Mouse (Mus musculus) lung, embryonic 15.5 days (tissue): ENCODE measurements around the gene Drosha. TPM values are rescaled to one million over a fixed set of nuclear protein-coding genes. Genes with fewer than 3 reads are reported as not detected.

ENCODE experiments used
- ATAC-seq: fragments of 200-750 bp; cut with Nextera tagmentation; 2 replicates; pipeline ENCODE4 v1.8.0; 2017; ENCODE audit warnings: moderate number of reproducible peaks, borderline replicate concordance; ENCODE audit not compliant: low FRiP score, low TSS enrichment; ENCODE audit errors: extremely low read depth
- H3K27ac ChIP-seq: fragments of 300-500 bp; sonication (generic); 2 replicates; pipeline ENCODE4 v1.5.1; 2015; ENCODE audit warnings: moderate library complexity, mild to moderate bottlenecking, inconsistent platforms
- H3K27me3 ChIP-seq: fragments of 300-500 bp; sonication (generic); 2 replicates; pipeline ENCODE4 v1.6.1; 2015; ENCODE audit warnings: inconsistent platforms
- H3K36me3 ChIP-seq: fragments of 300-500 bp; sonication (generic); 2 replicates; pipeline ENCODE4 v1.6.1; 2015; ENCODE audit warnings: inconsistent platforms
- H3K4me1 ChIP-seq: fragments of 300-500 bp; sonication (generic); 2 replicates; pipeline ENCODE4 v1.6.1; 2015; ENCODE audit warnings: inconsistent platforms
- H3K4me2 ChIP-seq: fragments of 300-500 bp; sonication (generic); 2 replicates; pipeline ENCODE4 v1.6.1; 2015; ENCODE audit warnings: inconsistent platforms, mild to moderate bottlenecking, moderate library complexity
- H3K4me3 ChIP-seq: fragments of 300-500 bp; sonication (generic); 2 replicates; pipeline ENCODE4 v1.5.1; 2015; ENCODE audit warnings: mild to moderate bottlenecking, inconsistent platforms
- H3K9ac ChIP-seq: fragments of 300-500 bp; sonication (generic); 2 replicates; pipeline ENCODE4 v1.6.1; 2015; ENCODE audit warnings: inconsistent platforms
- H3K9me3 ChIP-seq: fragments of 300-500 bp; sonication (generic); 2 replicates; pipeline ENCODE4 v1.6.1; 2016; ENCODE audit warnings: inconsistent platforms
- WGBS: fragments of 180-500 bp; shearing (Covaris S2); methylation state at CpG from one replicate; pipeline ENCODE4 v1.1.7; 2015; 5-methylcytosine and 5-hydroxymethylcytosine counted together
- microRNA-seq: library from miRNA; unstranded; fragments of <30 nt; microRNA quantifications from one replicate; pipeline ENCODE4, GENCODE M21; 2016
- polyA plus RNA-seq: library from polyadenylated mRNA; unstranded; fragments of >200 nt; fragmentation: Nextera tagmentation; extraction: Ambion mirVana; gene quantifications from 2 replicates; pipeline ENCODE4 v1.2.1, GENCODE M21; 2015

The Drosha gene
- polyA plus RNA-seq, 1 experiment from 2014 or later = 29.7 TPM

- WGBS = 67% methylated on average over 5 of the region's 5 CpGs
- no peak overlapping the region for H3K27ac ChIP-seq
- H3K4me1 ChIP-seq = no peaks in the 10 kb centered on the region
- H3K4me3 ChIP-seq = no peak overlapping the region
- no peaks in the 10 kb centered on the region for H3K36me3 ChIP-seq
- no peaks in the 10 kb centered on the region for H3K27me3 ChIP-seq
- no peak for ATAC-seq
- no peak overlapping the region for H3K9ac ChIP-seq
- H3K9me3 ChIP-seq = no peaks in the 10 kb centered on the region
- no peak overlapping the region for H3K4me2 ChIP-seq
These were observed 140.6 kb downstream of the Drosha start for GRCm38 (mm10) chr15:12965209-12965608.

GRCm38 (mm10) chr15:12968815-12969214 lies 144.2 kb downstream of the Drosha start:
- Histone ChIP-seq H3K9ac (no peak overlapping the region), H3K27ac (no peak overlapping the region), H3K27me3 (no peaks in the 10 kb centered on the region), H3K9me3 (no peaks in the 10 kb centered on the region), H3K4me2 (no peak overlapping the region), H3K36me3 (no peaks in the 10 kb centered on the region), H3K4me3 (no peak overlapping the region), H3K4me1 (no peaks in the 10 kb centered on the region)
- ATAC-seq = no peak
- WGBS = 76% methylated on average over 8 of the region's 8 CpGs

- H3K4me1 ChIP-seq = no peaks in the 10 kb centered on the region
- H3K9me3 ChIP-seq = no peaks in the 10 kb centered on the region
- no peaks in the 10 kb centered on the region for H3K36me3 ChIP-seq
- H3K27me3 ChIP-seq = no peaks in the 10 kb centered on the region
- H3K9ac ChIP-seq = no peak overlapping the region
- no peak overlapping the region for H3K4me2 ChIP-seq
- 81% methylated on average over 8 of the region's 8 CpGs for WGBS
- no peak for ATAC-seq
- no peak overlapping the region for H3K4me3 ChIP-seq
- no peak overlapping the region for H3K27ac ChIP-seq
These were observed 147.8 kb downstream of the Drosha start for GRCm38 (mm10) chr15:12972441-12972840.

Small RNAs within 50 kb of the gene (microRNA-seq; reads per million reads assigned to microRNA genes)
- not detected for gene Gm47288

Other genes with a start within 250 kb of the Drosha start
- 32.5 and 39.8 TPM in 2 replicates for gene Pdzd2, start 84.9 kb upstream of the Drosha start, polyA plus RNA-seq
- gene 6030458C11Rik, start 166 bp upstream of the Drosha start, polyA plus RNA-seq = 31.3 and 34.8 TPM in 2 replicates